Mouse (Mus musculus): ENCODE results near the gene Gtsf1l. TPM values are rescaled to one million over a fixed set of nuclear protein-coding genes. Genes with fewer than 3 reads are reported as not detected.
A peak's percentile ranks its signal among the peaks of the same experiment; 100 is the strongest.

Gene Gtsf1l
- not detected for total RNA-seq (2021)
- long read RNA-seq, experiment 1 = 0 reads
- long read RNA-seq, experiment 2 = 0 reads

- no peak for DNase-seq
Observed at GRCm38 (mm10) chr2:163087728-163088127, at the start of gene Gtsf1l. TSS of gene Gtsf1l (minus strand) at chr2:163087855.

- no peak for DNase-seq
Observed at GRCm38 (mm10) chr2:163136996-163137395, 49.3 kb upstream of the Gtsf1l start.

GRCm38 (mm10) chr2:163135931-163136330, 48.3 kb upstream of the Gtsf1l start:
- DNase-seq = no peak

GRCm38 (mm10) chr2:163132314-163132713, 44.7 kb upstream of the Gtsf1l start:
- DNase-seq = no peak

- DNase-seq = no peak
Observed at GRCm38 (mm10) chr2:163130837-163131236, 43.2 kb upstream of the Gtsf1l start.

GRCm38 (mm10) chr2:163123496-163123895, 35.8 kb upstream of the Gtsf1l start:
- DNase-seq = no peak

- DNase-seq = peak; percentile 70 to 73
Observed at GRCm38 (mm10) chr2:163122319-163122718, 34.7 kb upstream of the Gtsf1l start.

GRCm38 (mm10) chr2:163121353-163121660, 33.7 kb upstream of the Gtsf1l start:
- DNase-seq = no peak

GRCm38 (mm10) chr2:163120626-163121352, 33.1 kb upstream of the Gtsf1l start:
- DNase-seq = no peak

GRCm38 (mm10) chr2:163111413-163112201, 24.0 kb upstream of the Gtsf1l start:
- DNase-seq = no peak

GRCm38 (mm10) chr2:163110706-163111105, 23.1 kb upstream of the Gtsf1l start:
- no peak for DNase-seq

GRCm38 (mm10) chr2:163108385-163108784, 20.7 kb upstream of the Gtsf1l start:
- DNase-seq = no peak

GRCm38 (mm10) chr2:163104086-163104770, 16.6 kb upstream of the Gtsf1l start:
- no peak for DNase-seq

GRCm38 (mm10) chr2:163102900-163103653, 15.4 kb upstream of the Gtsf1l start:
- DNase-seq = no peak

GRCm38 (mm10) chr2:163102216-163102615, 14.6 kb upstream of the Gtsf1l start:
- no peak for DNase-seq

- DNase-seq = peak; percentile 64 to 74
Observed at GRCm38 (mm10) chr2:163101646-163102203, 14.1 kb upstream of the Gtsf1l start.

- DNase-seq = no peak
Observed at GRCm38 (mm10) chr2:163100551-163100950, 12.9 kb upstream of the Gtsf1l start.

GRCm38 (mm10) chr2:163099919-163100318, 12.3 kb upstream of the Gtsf1l start:
- DNase-seq = no peak

GRCm38 (mm10) chr2:163095784-163096183, 8.1 kb upstream of the Gtsf1l start:
- DNase-seq = no peak

- no peak for DNase-seq
Observed at GRCm38 (mm10) chr2:163094909-163095308, 7.3 kb upstream of the Gtsf1l start.

GRCm38 (mm10) chr2:163089475-163090123, 1.9 kb upstream of the Gtsf1l start:
- peak; percentile 68 to 73 for DNase-seq

All from adrenal gland, postnatal 36 days (tissue).